Mouse (Mus musculus) neural tube, embryonic 13.5 days (tissue): ENCODE measurements at regions not wholly inside any gene's neighbourhood (a gene's known extent, or its start where the extent isn't known, plus 50 kb on each side); places are given as distances from the start of the nearest gene placed in this dataset.
A peak's percentile ranks its signal among the peaks of the same experiment; 100 is the strongest.

Source experiments
- ATAC-seq: fragments of 200-750 bp; cut with Nextera tagmentation; 2 replicates; pipeline ENCODE4 v1.8.0; 2017; ENCODE audit warnings: low read depth, mild to moderate bottlenecking, moderate TSS enrichment, moderate library complexity
- H3K27ac ChIP-seq: fragments of 300-500 bp; sonication (generic); replicated peaks from 2 replicates; pipeline ENCODE4 v1.5.1; 2015; ENCODE audit warnings: moderate library complexity, mild to moderate bottlenecking, inconsistent platforms
- H3K27me3 ChIP-seq: fragments of 300-500 bp; sonication (generic); 2 replicates; pipeline ENCODE4 v1.6.1; 2015; ENCODE audit warnings: mild to moderate bottlenecking, inconsistent platforms
- H3K36me3 ChIP-seq: fragments of 300-500 bp; sonication (generic); 2 replicates; pipeline ENCODE4 v1.6.1; 2015; ENCODE audit warnings: mild to moderate bottlenecking, inconsistent platforms
- H3K4me1 ChIP-seq: fragments of 300-500 bp; sonication (generic); replicated peaks from 2 replicates; pipeline ENCODE4 v1.6.1; 2015; ENCODE audit warnings: inconsistent platforms
- H3K4me2 ChIP-seq: fragments of 300-500 bp; sonication (generic); 2 replicates; pipeline ENCODE4 v1.6.1; 2015; ENCODE audit warnings: inconsistent platforms, mild to moderate bottlenecking, moderate library complexity
- H3K4me3 ChIP-seq: fragments of 300-500 bp; sonication (generic); 2 replicates; pipeline ENCODE4 v1.5.1; 2015; ENCODE audit warnings: mild to moderate bottlenecking, inconsistent platforms
- H3K9ac ChIP-seq: fragments of 300-500 bp; sonication (generic); 2 replicates; pipeline ENCODE4 v1.6.1; 2015; ENCODE audit warnings: moderate library complexity, mild to moderate bottlenecking, inconsistent platforms
- H3K9me3 ChIP-seq: fragments of 300-500 bp; sonication (generic); 2 replicates; pipeline ENCODE4 v1.6.1; 2016; ENCODE audit warnings: inconsistent platforms
- WGBS: fragments of 180-500 bp; shearing (Covaris S2); methylation state at CpG from one replicate; pipeline ENCODE4 v1.1.7; 2015; 5-methylcytosine and 5-hydroxymethylcytosine counted together

- H3K9me3 ChIP-seq = no peaks in the 10 kb centered on the region
- no peak overlapping the region for H3K9ac ChIP-seq
- no peak for ATAC-seq
- H3K27ac ChIP-seq = no peak overlapping the region
- H3K36me3 ChIP-seq = no peaks in the 10 kb centered on the region
- peaks cover 11% of the 10 kb centered on the region; the same call in 1 of the 2 replicates for H3K4me1 ChIP-seq
- no peak overlapping the region for H3K4me2 ChIP-seq
- no peak overlapping the region for H3K4me3 ChIP-seq
- H3K27me3 ChIP-seq = no peaks in the 10 kb centered on the region
- WGBS = 61% methylated on average over 8 of the region's 8 CpGs
These were observed 187.5 kb upstream of the Tox3 start for GRCm38 (mm10) chr8:90535515-90536156.

DNA sequence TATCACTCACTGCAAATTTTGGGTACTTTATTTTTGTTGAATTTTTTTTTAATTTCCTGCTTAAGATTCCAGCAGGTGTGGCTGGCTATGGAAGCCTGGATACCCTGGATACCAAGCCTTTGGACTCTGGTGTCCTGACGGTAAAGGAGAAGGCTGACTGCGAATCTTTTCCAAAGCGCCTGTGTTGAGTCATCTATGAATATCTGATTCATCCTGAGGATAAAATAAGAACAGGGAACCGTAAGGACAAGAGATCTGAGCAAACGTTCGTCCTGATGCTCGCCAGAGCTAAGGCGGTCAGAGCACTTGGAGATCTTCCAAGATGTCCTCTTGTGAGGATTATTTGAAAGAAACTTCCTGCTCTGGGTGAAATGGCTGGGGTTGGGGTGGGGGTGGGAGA, 173.2 kb upstream of the Tox3 start:
- 88% methylated on average over 8 of the region's 8 CpGs for WGBS

GRCm38 (mm10) chr8:90520186-90520585, 172.0 kb upstream of the Tox3 start:
- Histone ChIP-seq H3K36me3 (no peaks in the 10 kb centered on the region), H3K9ac (no peak overlapping the region), H3K4me2 (no peak overlapping the region), H3K4me1 (peaks cover 24% of the 10 kb centered on the region), H3K4me3 (no peak overlapping the region), H3K27ac (peak overlapping the region; percentile 43; the same call in 1 of the 2 replicates), H3K27me3 (no peaks in the 10 kb centered on the region), H3K9me3 (no peaks in the 10 kb centered on the region)
- WGBS = 11% methylated on average over 4 of the region's 4 CpGs
- peak; percentile 76 for ATAC-seq

More for the DNA sequence above, 173.2 kb upstream of the Tox3 start:
- ATAC-seq = no peak
- H3K9ac ChIP-seq = no peak overlapping the region
- no peaks in the 10 kb centered on the region for H3K36me3 ChIP-seq
- H3K4me1 ChIP-seq = peaks cover 24% of the 10 kb centered on the region
- no peak overlapping the region for H3K4me2 ChIP-seq
- no peak overlapping the region for H3K4me3 ChIP-seq
- H3K9me3 ChIP-seq = no peaks in the 10 kb centered on the region
- no peak overlapping the region for H3K27ac ChIP-seq
- H3K27me3 ChIP-seq = no peaks in the 10 kb centered on the region

DNA sequence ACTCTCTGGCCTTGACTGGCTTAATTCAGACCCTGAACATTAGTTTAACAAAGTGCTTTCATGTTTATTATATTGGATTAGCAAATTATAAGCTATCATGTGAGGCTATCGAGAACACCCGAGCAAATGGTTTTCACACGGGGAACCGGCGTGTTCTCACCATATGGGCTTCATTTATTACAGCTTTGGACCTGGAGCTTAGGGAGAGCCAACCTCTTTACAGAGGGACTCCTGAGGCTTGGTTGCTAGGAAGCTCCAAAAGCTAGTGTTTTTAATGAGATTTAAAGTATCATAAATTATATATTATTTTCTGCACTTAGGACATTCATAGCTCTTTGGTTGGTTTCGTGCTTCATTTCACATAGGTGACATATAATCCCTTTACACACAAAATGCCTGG, 171.4 kb upstream of the Tox3 start:
- WGBS = 24% methylated on average over 6 of the region's 6 CpGs
- ATAC-seq = peak; percentile 72
- H3K27me3 ChIP-seq = no peaks in the 10 kb centered on the region

DNA sequence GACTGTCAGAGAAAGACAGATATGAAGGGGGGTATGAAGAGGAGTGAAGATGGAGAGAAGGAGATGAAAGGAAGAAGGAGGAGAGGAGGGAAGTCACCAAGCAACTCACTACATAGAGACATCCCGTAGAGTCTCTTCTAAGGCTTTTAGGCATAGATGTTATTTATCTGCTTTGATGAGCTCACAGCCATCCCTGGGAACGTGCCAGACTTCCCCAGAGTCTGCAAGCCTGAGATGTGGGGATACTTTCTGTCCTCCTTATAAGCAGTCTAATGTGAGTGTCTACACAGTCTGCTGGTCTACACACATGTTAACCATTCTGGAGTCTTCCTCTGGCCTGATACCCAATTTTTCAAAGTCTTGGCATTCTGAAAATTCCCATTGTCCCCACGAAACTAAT, 166.0 kb upstream of the Tox3 start:
- 74% methylated on average over 3 of the region's 3 CpGs for WGBS
- Histone ChIP-seq H3K9ac (no peak overlapping the region), H3K9me3 (no peaks in the 10 kb centered on the region), H3K4me2 (no peak overlapping the region), H3K36me3 (no peaks in the 10 kb centered on the region), H3K27ac (peak overlapping the region; percentile 66), H3K4me1 (peaks cover 25% of the 10 kb centered on the region), H3K4me3 (no peak overlapping the region), H3K27me3 (no peaks in the 10 kb centered on the region)
- ATAC-seq = no peak

More for the DNA sequence above, 171.4 kb upstream of the Tox3 start:
- Histone ChIP-seq H3K9ac (no peak overlapping the region), H3K36me3 (no peaks in the 10 kb centered on the region), H3K4me2 (no peak overlapping the region), H3K9me3 (no peaks in the 10 kb centered on the region), H3K4me1 (peaks cover 24% of the 10 kb centered on the region), H3K27ac (peak overlapping the region; percentile 20; the same call in 1 of the 2 replicates), H3K4me3 (no peak overlapping the region)

- Histone ChIP-seq H3K9me3 (no peaks in the 10 kb centered on the region), H3K4me1 (peaks cover 25% of the 10 kb centered on the region), H3K4me3 (no peak overlapping the region), H3K9ac (no peak overlapping the region), H3K4me2 (no peak overlapping the region), H3K27ac (peak overlapping the region; percentile 66), H3K36me3 (no peaks in the 10 kb centered on the region), H3K27me3 (no peaks in the 10 kb centered on the region)
- 80% methylated on average over 4 of the region's 4 CpGs for WGBS
- ATAC-seq = no peak; the same call in 1 of the 2 replicates
These were observed 165.5 kb upstream of the Tox3 start for GRCm38 (mm10) chr8:90513601-90514000.

GRCm38 (mm10) chr8:90513102-90513501, 165.0 kb upstream of the Tox3 start:
- H3K4me3 ChIP-seq = no peak overlapping the region
- WGBS = 37% methylated on average over 8 of the region's 8 CpGs
- H3K9ac ChIP-seq = no peak overlapping the region
- peak; percentile 84 for ATAC-seq
- H3K27ac ChIP-seq = peak overlapping the region; percentile 66
- H3K4me1 ChIP-seq = peaks cover 25% of the 10 kb centered on the region
- H3K9me3 ChIP-seq = no peaks in the 10 kb centered on the region
- H3K36me3 ChIP-seq = no peaks in the 10 kb centered on the region
- no peaks in the 10 kb centered on the region for H3K27me3 ChIP-seq
- H3K4me2 ChIP-seq = no peak overlapping the region

- peaks cover 25% of the 10 kb centered on the region for H3K4me1 ChIP-seq
- no peak overlapping the region for H3K9ac ChIP-seq
- no peaks in the 10 kb centered on the region for H3K9me3 ChIP-seq
- no peak overlapping the region for H3K4me3 ChIP-seq
- 15% methylated on average over 2 of the region's 2 CpGs for WGBS
- H3K27ac ChIP-seq = peak overlapping the region; percentile 66
- no peak overlapping the region for H3K4me2 ChIP-seq
- H3K27me3 ChIP-seq = no peaks in the 10 kb centered on the region
- peak; percentile 62 for ATAC-seq
- no peaks in the 10 kb centered on the region for H3K36me3 ChIP-seq
These were observed 164.5 kb upstream of the Tox3 start for GRCm38 (mm10) chr8:90512594-90512993.

DNA sequence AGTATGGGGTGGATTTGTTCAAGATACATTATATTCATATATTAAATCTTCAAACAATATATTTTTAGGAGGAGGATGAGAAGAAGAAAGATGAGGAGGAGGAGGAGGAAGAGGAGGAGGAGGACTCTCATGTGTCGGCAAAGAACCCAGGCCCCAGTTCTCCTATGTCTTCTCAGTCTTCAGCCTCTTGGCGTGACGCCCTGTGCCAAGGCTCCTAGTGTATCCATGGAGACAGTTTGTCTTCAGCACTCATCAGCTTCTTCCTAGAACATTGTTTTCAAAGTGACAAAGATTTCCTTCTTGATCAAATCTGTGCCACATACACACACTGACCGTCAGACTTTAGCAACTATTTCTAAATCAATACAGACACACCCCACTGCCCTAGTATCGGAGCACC, 156.4 kb upstream of the Tox3 start:
- H3K4me2 ChIP-seq = no peak overlapping the region
- no peaks in the 10 kb centered on the region for H3K4me1 ChIP-seq
- ATAC-seq = no peak
- no peaks in the 10 kb centered on the region for H3K27me3 ChIP-seq
- no peak overlapping the region for H3K9ac ChIP-seq
- no peaks in the 10 kb centered on the region for H3K9me3 ChIP-seq
- H3K36me3 ChIP-seq = no peaks in the 10 kb centered on the region
- no peak overlapping the region for H3K4me3 ChIP-seq
- H3K27ac ChIP-seq = no peak overlapping the region
- 85% methylated on average over 5 of the region's 5 CpGs for WGBS

GRCm38 (mm10) chr8:90503306-90503705, 155.2 kb upstream of the Tox3 start:
- no peak overlapping the region for H3K27ac ChIP-seq
- no peak overlapping the region for H3K4me2 ChIP-seq
- no peaks in the 10 kb centered on the region for H3K27me3 ChIP-seq
- no peaks in the 10 kb centered on the region for H3K36me3 ChIP-seq
- peaks cover 4% of the 10 kb centered on the region for H3K4me1 ChIP-seq
- H3K4me3 ChIP-seq = no peak overlapping the region
- ATAC-seq = no peak
- no peak overlapping the region for H3K9ac ChIP-seq
- WGBS = 56% methylated on average over 2 of the region's 2 CpGs
- H3K9me3 ChIP-seq = no peaks in the 10 kb centered on the region

- ATAC-seq = no peak
- Histone ChIP-seq H3K9ac (no peak overlapping the region), H3K27ac (no peak overlapping the region), H3K4me1 (peaks cover 7% of the 10 kb centered on the region), H3K27me3 (no peaks in the 10 kb centered on the region), H3K4me3 (no peak overlapping the region), H3K9me3 (no peaks in the 10 kb centered on the region), H3K4me2 (no peak overlapping the region), H3K36me3 (no peaks in the 10 kb centered on the region)
- 86% methylated on average over 2 of the region's 2 CpGs for WGBS
These were observed 154.7 kb upstream of the Tox3 start for GRCm38 (mm10) chr8:90502879-90503278.

DNA sequence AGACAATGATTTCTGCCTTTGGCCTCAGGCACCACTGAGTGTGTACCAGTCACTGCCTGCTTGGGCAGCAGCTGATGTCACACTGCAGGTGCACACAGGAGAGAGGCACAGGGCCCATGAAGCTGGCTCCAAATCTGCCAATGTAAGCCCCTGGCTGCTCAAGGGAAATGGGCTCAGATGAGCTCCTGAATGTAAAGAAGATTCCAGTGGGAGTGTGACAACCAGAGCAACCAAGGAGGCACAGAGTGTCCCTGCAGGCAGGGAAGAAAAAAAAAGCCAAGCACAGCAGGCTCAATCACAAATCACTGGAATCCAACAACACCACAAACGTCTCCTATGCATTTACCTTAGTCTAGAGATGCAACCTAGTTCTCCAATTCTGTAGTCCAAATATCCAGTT, 151.2 kb upstream of the Tox3 start:
- H3K27ac ChIP-seq = peak overlapping the region; percentile 67
- H3K36me3 ChIP-seq = no peaks in the 10 kb centered on the region
- no peaks in the 10 kb centered on the region for H3K9me3 ChIP-seq
- H3K9ac ChIP-seq = no peak overlapping the region
- WGBS = 41% methylated on average over 1 of the region's 1 CpGs
- peaks cover 41% of the 10 kb centered on the region for H3K4me1 ChIP-seq
- no peaks in the 10 kb centered on the region for H3K27me3 ChIP-seq
- no peak overlapping the region for H3K4me2 ChIP-seq
- H3K4me3 ChIP-seq = no peak overlapping the region
- ATAC-seq = no peak

DNA sequence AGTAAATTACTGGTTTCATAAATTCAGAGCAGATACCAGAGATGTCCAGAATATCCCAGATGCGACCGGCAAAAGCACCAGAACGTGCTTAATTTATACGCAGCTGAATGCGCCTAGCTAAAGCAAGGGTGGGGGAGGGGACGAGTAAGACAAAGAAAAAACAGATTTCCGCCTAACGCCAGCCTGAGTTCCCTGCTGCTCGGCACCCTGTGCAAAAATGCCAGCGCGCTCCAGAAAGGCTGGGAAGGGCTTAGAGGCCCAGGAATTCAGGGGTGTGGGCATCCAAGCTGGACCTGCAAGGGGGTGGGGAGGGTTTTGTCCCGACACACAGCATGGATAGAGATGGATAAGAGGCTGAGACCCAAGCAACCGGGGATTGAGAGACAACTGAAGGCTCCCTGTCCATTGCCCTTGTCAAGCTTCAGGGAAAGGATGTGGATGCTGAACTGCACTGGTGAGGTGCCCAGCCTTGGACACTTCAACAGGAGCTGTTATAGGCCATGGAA, 148.6 kb upstream of the Tox3 start:
- no peaks in the 10 kb centered on the region for H3K9me3 ChIP-seq
- no peaks in the 10 kb centered on the region for H3K27me3 ChIP-seq
- peaks cover 63% of the 10 kb centered on the region for H3K4me1 ChIP-seq
- H3K9ac ChIP-seq = peak overlapping the region; percentile 69
- 2% methylated on average over 13 of the region's 13 CpGs for WGBS
- H3K4me3 ChIP-seq = peak overlapping the region; percentile 12
- H3K4me2 ChIP-seq = peak overlapping the region; percentile 49
- no peaks in the 10 kb centered on the region for H3K36me3 ChIP-seq
- peak; percentile 51 for ATAC-seq
- peak overlapping the region; percentile 97 for H3K27ac ChIP-seq
